Mouse (Mus musculus): Measurements from ENCODE around the gene Slc6a11.

DNA sequence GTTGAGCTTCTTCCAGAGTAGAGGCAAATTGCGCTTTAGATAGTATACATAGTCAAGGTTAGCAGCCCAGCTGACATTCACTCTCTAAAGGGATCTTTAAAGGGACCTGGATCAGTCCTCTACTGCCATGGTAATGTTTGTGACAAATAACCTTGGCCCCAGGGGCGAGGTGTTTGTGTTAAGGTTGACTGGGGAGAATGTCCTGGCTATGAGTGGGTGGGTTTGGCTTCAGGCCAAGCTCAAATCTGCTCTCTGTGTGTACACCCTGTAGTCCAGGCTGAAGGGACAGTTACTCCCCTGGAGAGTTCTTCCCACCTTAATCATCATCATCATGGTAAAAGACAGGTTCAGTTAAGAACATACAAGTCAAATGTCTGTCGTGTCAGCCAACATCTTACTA lies 97.2 kb downstream of the Slc6a11 start:
- no peak for TF ChIP-seq CTCF (IDR thresholded peaks at IDR 0.05; ENCODE audit: insufficient read depth, low read length)
- TF ChIP-seq POLR2A (IDR thresholded peaks at IDR 0.05; ENCODE audit: borderline replicate concordance, extremely low read depth, low read depth, low read length), result no peak

Measured in lung, adult 2 months (tissue).